Mouse (Mus musculus) lung, postnatal 25 days (tissue): Measurements from ENCODE around the gene Glod5.

Experiments used
- DNase-seq: peaks from one replicate; pipeline ENCODE4 v3.0.0; 2022; ENCODE audit warnings: low spot score

The Glod5 gene

GRCm38 (mm10) chrX:7968226-7968625 is 50.1 kb downstream of the Glod5 start:
- DNase-seq, result no peak

- DNase-seq, result no peak
These were observed 50.6 kb downstream of the Glod5 start for GRCm38 (mm10) chrX:7967596-7968201.

GRCm38 (mm10) chrX:7966161-7966560 is 52.1 kb downstream of the Glod5 start:
- DNase-seq, result no peak

- DNase-seq, result no peak
These were observed 54.3 kb downstream of the Glod5 start for GRCm38 (mm10) chrX:7963829-7964626.

- DNase-seq, result no peak
These were observed 59.4 kb downstream of the Glod5 start for GRCm38 (mm10) chrX:7958868-7959267.
